Mouse (Mus musculus): ENCODE results near the gene 1190002N15Rik. TPM values are rescaled to one million over a fixed set of nuclear protein-coding genes. Genes with fewer than 3 reads are reported as not detected.

1190002N15Rik gene
- 95.3 TPM for polyA plus RNA-seq (2014; fragmentation: Illumina TruSeq; extraction: RNeasy Lipid Tissue Mini Kit (QIAGEN cat#74804); ENCODE audit: low read depth, low replicate concordance)

DNA sequence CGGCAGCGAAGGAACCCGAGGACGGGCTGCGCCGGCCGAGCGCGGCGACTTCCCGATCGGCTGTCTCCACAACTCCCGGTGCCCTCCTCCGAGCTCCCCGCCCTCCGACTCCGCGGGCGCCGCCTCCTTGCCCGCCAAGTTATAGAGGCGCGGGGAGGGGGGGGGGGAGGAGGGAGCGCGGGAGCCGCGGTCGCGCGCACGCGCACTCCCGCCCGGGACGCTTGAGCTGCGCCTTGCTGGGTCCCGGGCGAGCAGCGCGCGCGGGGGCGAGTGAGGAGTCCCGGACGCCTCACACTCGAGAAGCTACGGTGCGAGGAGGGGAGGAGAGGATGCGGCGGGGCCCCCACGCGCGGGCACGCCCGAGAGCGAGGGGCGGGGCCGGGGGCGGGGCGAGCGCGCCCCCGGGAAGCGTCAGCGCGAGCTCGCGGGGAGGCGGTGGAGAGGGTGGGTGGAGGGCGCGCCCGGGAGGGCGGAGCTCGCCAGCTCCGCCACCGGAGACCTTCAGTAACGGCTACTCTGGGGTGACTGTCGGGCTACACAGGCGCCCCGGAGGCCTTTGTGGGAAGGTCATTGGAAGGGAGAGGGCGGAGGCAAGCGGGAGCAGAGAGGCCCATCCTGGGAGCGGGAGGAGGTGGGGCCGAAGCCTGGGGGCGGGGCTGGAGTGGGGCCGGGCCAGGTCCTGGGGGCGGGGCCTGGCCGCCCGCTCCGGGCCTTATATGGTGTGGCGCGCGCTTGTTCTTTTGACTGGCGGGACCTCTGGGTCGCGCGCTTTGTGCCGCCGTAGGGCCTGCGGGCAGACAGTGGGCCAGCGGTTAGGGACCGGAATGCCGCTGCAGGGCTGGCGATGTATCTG, at the start of gene 1190002N15Rik:
Gene 1190002N15Rik, minus strand, starts transcription at position 112 of the 853 bp plus-strand sequence.

Other genes with a start within 250 kb of the 1190002N15Rik start
- gene Slc9a9, start 131.8 kb upstream of the 1190002N15Rik start, polyA plus RNA-seq (2014; fragmentation: Illumina TruSeq; extraction: RNeasy Lipid Tissue Mini Kit (QIAGEN cat#74804); ENCODE audit: low read depth, low replicate concordance) = 5.6 TPM